In the genomic region with DNA sequence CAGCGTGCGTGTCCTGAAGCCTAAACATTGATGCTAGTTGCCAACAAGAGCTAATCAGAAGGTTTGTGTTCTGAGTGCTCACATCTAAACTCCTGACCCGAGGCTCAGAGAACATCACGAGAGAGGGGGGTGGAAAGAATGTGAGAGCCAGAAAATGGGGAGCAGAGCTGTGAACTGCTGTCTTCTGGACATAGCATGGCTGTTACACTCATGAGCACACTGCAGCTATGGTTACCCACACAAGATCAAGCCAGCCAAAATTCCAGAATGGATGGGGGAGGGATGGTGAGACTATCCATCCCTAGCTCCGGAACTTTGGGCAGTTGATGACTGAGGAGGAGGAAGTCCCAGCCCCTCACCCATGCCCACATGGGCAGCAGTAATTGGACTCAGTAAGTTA, we compare ENCODE assay signal across 19 mouse cellular contexts. TPM values are rescaled to one million over a fixed set of nuclear protein-coding genes. Genes with fewer than 3 reads are reported as not detected.
DNase-seq lines count a peak whose midpoint lies in the region; ATAC-seq and TF ChIP-seq lines count a peak whose summit lies in the region.
"Had no signal": no experiment of that assay in that cellular context is flagged by ENCODE, and none has a peak within 500 bp of the region (broad histone marks: within the 10 kb centered on the region; RNA-seq: fewer than 3 reads in every experiment).

No protein-coding gene starts in this region.

- no peak for TF ChIP-seq CTCF in gastrocnemius, adult 2 months (IDR thresholded peaks at IDR 0.05)
- TF ChIP-seq CTCF in lung, postnatal 0 days (IDR thresholded peaks at IDR 0.05): no peak
- no peak for TF ChIP-seq CTCF in stomach, postnatal 0 days (IDR thresholded peaks at IDR 0.05; ENCODE audit: low read depth)
- TF ChIP-seq CTCF in midbrain, postnatal 0 days (IDR thresholded peaks at IDR 0.05): no peak

- H3K4me2 ChIP-seq in kidney, embryonic 15.5 days: no peak overlapping the region
- no peak overlapping the region for H3K4me2 ChIP-seq in lung, postnatal 0 days (replicated peaks; ENCODE audit: low read depth, low read length)
- H3K4me2 ChIP-seq in stomach, postnatal 0 days (replicated peaks; ENCODE audit: low read depth): no peak overlapping the region
- no peak overlapping the region for H3K4me2 ChIP-seq in midbrain, postnatal 0 days (ENCODE audit: low read depth, low read length, poor library complexity, severe bottlenecking)
- H3K4me2 ChIP-seq: liver, embryonic 12.5 days had no signal

- intact Hi-C loops in gastrocnemius, adult 2 months (cut with DNase I): no loop called here

- ATAC-seq in kidney, embryonic 15.5 days (replicated peaks; ENCODE audit: low FRiP score): peak; percentile 81
- peak; percentile 88 for ATAC-seq in lung, postnatal 0 days
- peak; percentile 70; the same call in 1 of the 2 replicates for ATAC-seq in stomach, postnatal 0 days (ENCODE audit: low FRiP score, low TSS enrichment)
- no peak for ATAC-seq in midbrain, postnatal 0 days (ENCODE audit: low FRiP score)
- ATAC-seq: forebrain, embryonic 16.5 days; liver, embryonic 12.5 days; midbrain, embryonic 16.5 days had no signal

- no peak overlapping the region for H3K4me3 ChIP-seq in gastrocnemius, adult 2 months
- H3K4me3 ChIP-seq in kidney, embryonic 15.5 days (replicated peaks): no peak overlapping the region
- H3K4me3 ChIP-seq in lung, postnatal 0 days (ENCODE audit: low read depth, low read length): no peak overlapping the region
- H3K4me3 ChIP-seq in stomach, postnatal 0 days (ENCODE audit: low read depth, low read length): no peak overlapping the region
- no peak overlapping the region for H3K4me3 ChIP-seq in midbrain, postnatal 0 days (ENCODE audit: low read depth, low read length)
- H3K4me3 ChIP-seq: embryonic facial prominence, embryonic 10.5 days; heart, adult 2 months; liver, embryonic 12.5 days had no signal

- H3K4me1 ChIP-seq in kidney, embryonic 15.5 days: peaks cover 6% of the 10 kb centered on the region
- peaks cover 3% of the 10 kb centered on the region; the same call in 1 of the 2 replicates for H3K4me1 ChIP-seq in lung, postnatal 0 days (ENCODE audit: insufficient read depth, low read depth, low read length)
- H3K4me1 ChIP-seq in stomach, postnatal 0 days (replicated peaks; ENCODE audit: control insufficient read depth, insufficient read depth): no peaks in the 10 kb centered on the region
- no peaks in the 10 kb centered on the region for H3K4me1 ChIP-seq in midbrain, postnatal 0 days (ENCODE audit: insufficient read depth, low read length)
- H3K4me1 ChIP-seq: liver, embryonic 12.5 days had no signal

- peak; percentile 5; the same call in 1 of the 2 replicates for TF ChIP-seq EP300 in lung, postnatal 0 days (IDR thresholded peaks at IDR 0.05)
- no peak for TF ChIP-seq EP300 in stomach, postnatal 0 days (optimal IDR thresholded peaks at IDR 0.05)

- no peaks in the 10 kb centered on the region for H3K9me3 ChIP-seq in kidney, embryonic 15.5 days (replicated peaks)
- no peaks in the 10 kb centered on the region for H3K9me3 ChIP-seq in lung, postnatal 0 days (ENCODE audit: low read length)
- H3K9me3 ChIP-seq in stomach, postnatal 0 days (ENCODE audit: control insufficient read depth, low read length): no peaks in the 10 kb centered on the region
- no peaks in the 10 kb centered on the region for H3K9me3 ChIP-seq in midbrain, postnatal 0 days (ENCODE audit: low read length)
- H3K9me3 ChIP-seq: embryonic facial prominence, embryonic 10.5 days; liver, embryonic 12.5 days had no signal

- H3K9ac ChIP-seq in kidney, embryonic 15.5 days: no peak overlapping the region
- H3K9ac ChIP-seq in lung, postnatal 0 days (replicated peaks; ENCODE audit: low read depth): no peak overlapping the region
- no peak overlapping the region for H3K9ac ChIP-seq in stomach, postnatal 0 days (ENCODE audit: low read length)
- no peak overlapping the region for H3K9ac ChIP-seq in midbrain, postnatal 0 days (replicated peaks; ENCODE audit: low read length, poor library complexity, severe bottlenecking)
- H3K9ac ChIP-seq: liver, embryonic 12.5 days had no signal

- H3K27ac ChIP-seq in gastrocnemius, adult 2 months: peak overlapping the region; percentile 1; the same call in 1 of the 2 replicates
- no peak overlapping the region for H3K27ac ChIP-seq in kidney, embryonic 15.5 days
- H3K27ac ChIP-seq in lung, postnatal 0 days (ENCODE audit: low read length): peak overlapping the region; percentile 55; the same call in 1 of the 2 replicates
- 0 out of 2 replicates have a peak overlapping the region, but pooled peaks have one; percentile 30 for H3K27ac ChIP-seq in stomach, postnatal 0 days (replicated peaks)
- H3K27ac ChIP-seq in midbrain, postnatal 0 days (ENCODE audit: low read depth, low read length): no peak overlapping the region
- H3K27ac ChIP-seq: embryonic facial prominence, embryonic 10.5 days; heart, adult 2 months; liver, embryonic 12.5 days had no signal

- H3K27me3 ChIP-seq in kidney, embryonic 15.5 days: no peaks in the 10 kb centered on the region
- no peaks in the 10 kb centered on the region for H3K27me3 ChIP-seq in lung, postnatal 0 days (replicated peaks; ENCODE audit: insufficient read depth, low read length)
- H3K27me3 ChIP-seq in stomach, postnatal 0 days (ENCODE audit: control insufficient read depth, insufficient read depth, low read length): no peaks in the 10 kb centered on the region
- H3K27me3 ChIP-seq in midbrain, postnatal 0 days (ENCODE audit: insufficient read depth, low read length): no peaks in the 10 kb centered on the region
- H3K27me3 ChIP-seq: liver, embryonic 12.5 days had no signal

- no peaks in the 10 kb centered on the region for H3K36me3 ChIP-seq in kidney, embryonic 15.5 days
- H3K36me3 ChIP-seq in lung, postnatal 0 days (ENCODE audit: insufficient read depth, low read length): no peaks in the 10 kb centered on the region
- H3K36me3 ChIP-seq in stomach, postnatal 0 days (ENCODE audit: control insufficient read depth, insufficient read depth, low read length): no peaks in the 10 kb centered on the region
- no peaks in the 10 kb centered on the region for H3K36me3 ChIP-seq in midbrain, postnatal 0 days (ENCODE audit: insufficient read depth, low read length)
- H3K36me3 ChIP-seq: liver, embryonic 12.5 days had no signal

- WGBS in kidney, embryonic 15.5 days: 64% methylated on average over 5 of the region's 5 CpGs
- 46% methylated on average over 5 of the region's 5 CpGs for WGBS in lung, postnatal 0 days
- WGBS in stomach, postnatal 0 days: 53% methylated on average over 5 of the region's 5 CpGs
- WGBS in midbrain, postnatal 0 days: 92% methylated on average over 5 of the region's 5 CpGs

- DNase-seq in gastrocnemius, adult 2 months: no peak
- DNase-seq in gastrocnemius, adult 18-20 months (ENCODE audit: low spot score): no peak
- no peak for DNase-seq in kidney, postnatal 25 days
- peak; percentile 90 for DNase-seq in lung, postnatal 0 days (ENCODE audit: low spot score)
- no peak for DNase-seq in stomach, postnatal 0 days (ENCODE audit: low spot score)
- no peak for DNase-seq in midbrain, postnatal 0 days (ENCODE audit: low spot score)
- DNase-seq in layer of hippocampus, postnatal 25 days (ENCODE audit: extremely low spot score in 1 of 2, low spot score in 1 of 2): no peak
- DNase-seq: adrenal gland, postnatal 14 days; cerebellum, postnatal 36 days; layer of hippocampus, postnatal 36 days had no signal

RNA-seq across cellular contexts. Expression of a gene that starts 24.8 kb away (rescaled TPM):
- under 1 TPM in 1 of 2 experiments, not detected in 1; 0.08 TPM for total RNA-seq in gastrocnemius, adult 2 months (2021)
- total RNA-seq in gastrocnemius, adult 18-20 months (2021): under 1 TPM in 1 of 2 experiments, not detected in 1; 0.09 TPM
- polyA plus RNA-seq in kidney, embryonic 15.5 days (2015; fragmentation: Nextera tagmentation; extraction: Ambion mirVana): 0.19 and 0.42 TPM in 2 replicates
- polyA plus RNA-seq in lung, postnatal 0 days (2015; fragmentation: Nextera tagmentation; extraction: Ambion mirVana): 0.33 and 0.68 TPM in 2 replicates
- 0.31 and 0.33 TPM in 2 replicates for polyA plus RNA-seq in stomach, postnatal 0 days (2015; fragmentation: Nextera tagmentation; extraction: Ambion mirVana)
- 0.27 and 0.52 TPM in 2 replicates for total RNA-seq in midbrain, postnatal 0 days (2014; rRNA removed)
- polyA plus RNA-seq in midbrain, postnatal 0 days (2015; fragmentation: Nextera tagmentation; extraction: Ambion mirVana): 0.09 and 0.11 TPM in 2 replicates
- under 1 TPM; 0.21 to 0.37 TPM for total RNA-seq in layer of hippocampus, postnatal 25 days (2021)
- total RNA-seq: gastrocnemius, adult 8-10 months; hematopoietic stem cell, adult 5-6 weeks; megakaryocyte, adult 5-6 weeks had no signal

RNA-seq across cellular contexts. Expression of a gene that starts 27.7 kb away (rescaled TPM):
- 10 to 100 TPM; 33.1 to 55.3 TPM for total RNA-seq in gastrocnemius, adult 2 months (2021)
- total RNA-seq in gastrocnemius, adult 18-20 months (2021): 10 to 100 TPM; 27.7 to 33.8 TPM
- polyA plus RNA-seq in kidney, embryonic 15.5 days (2015; fragmentation: Nextera tagmentation; extraction: Ambion mirVana): 13.4 and 16.4 TPM in 2 replicates
- 23.6 and 25.7 TPM in 2 replicates for polyA plus RNA-seq in lung, postnatal 0 days (2015; fragmentation: Nextera tagmentation; extraction: Ambion mirVana)
- polyA plus RNA-seq in stomach, postnatal 0 days (2015; fragmentation: Nextera tagmentation; extraction: Ambion mirVana): 15.3 and 17.2 TPM in 2 replicates
- total RNA-seq in midbrain, postnatal 0 days (2014; rRNA removed): 18.4 and 20.1 TPM in 2 replicates
- polyA plus RNA-seq in midbrain, postnatal 0 days (2015; fragmentation: Nextera tagmentation; extraction: Ambion mirVana): 1.4 and 1.6 TPM in 2 replicates
- total RNA-seq in layer of hippocampus, postnatal 25 days (2021): 10 to 100 TPM in 1 of 2 experiments, 1 to 10 TPM in 1; 7.9 to 10.5 TPM

Comparison
In these comparisons a context has a peak if more than half of its experiments do, and no peak if none do; other contexts are left out.
1. H3K27ac ChIP-seq: peak in gastrocnemius, adult 2 months (single experiment), lung, postnatal 0 days (single experiment) and stomach, postnatal 0 days (single experiment); none in kidney, embryonic 15.5 days (single experiment) and midbrain, postnatal 0 days (single experiment).